Mouse (Mus musculus): ENCODE results near the gene Sept10. TPM values are rescaled to one million over a fixed set of nuclear protein-coding genes. Genes with fewer than 3 reads are reported as not detected.

Gene Sept10
- polyA plus RNA-seq, 1 experiment from 2014 or later = 35.1 TPM

GRCm38 (mm10) chr10:59171042-59171441 is 50.6 kb downstream of the Sept10 start:
- Histone ChIP-seq H3K4me3 (no peak overlapping the region), H3K9me3 (replicated peaks) (no peaks in the 10 kb centered on the region), H3K4me2 (no peak overlapping the region), H3K9ac (no peak overlapping the region), H3K27me3 (replicated peaks) (no peaks in the 10 kb centered on the region), H3K36me3 (peaks cover 14% of the 10 kb centered on the region), H3K27ac (ENCODE audit: poor library complexity, severe bottlenecking) (no peak overlapping the region), H3K4me1 (replicated peaks) (no peaks in the 10 kb centered on the region)
- no peak for ATAC-seq (ENCODE audit: insufficient number of reproducible peaks, low FRiP score)
- 69% methylated on average over 3 of the region's 3 CpGs for WGBS

GRCm38 (mm10) chr10:59166104-59166944 is 55.3 kb downstream of the Sept10 start:
- 67% methylated on average over 14 of the region's 14 CpGs for WGBS

DNA sequence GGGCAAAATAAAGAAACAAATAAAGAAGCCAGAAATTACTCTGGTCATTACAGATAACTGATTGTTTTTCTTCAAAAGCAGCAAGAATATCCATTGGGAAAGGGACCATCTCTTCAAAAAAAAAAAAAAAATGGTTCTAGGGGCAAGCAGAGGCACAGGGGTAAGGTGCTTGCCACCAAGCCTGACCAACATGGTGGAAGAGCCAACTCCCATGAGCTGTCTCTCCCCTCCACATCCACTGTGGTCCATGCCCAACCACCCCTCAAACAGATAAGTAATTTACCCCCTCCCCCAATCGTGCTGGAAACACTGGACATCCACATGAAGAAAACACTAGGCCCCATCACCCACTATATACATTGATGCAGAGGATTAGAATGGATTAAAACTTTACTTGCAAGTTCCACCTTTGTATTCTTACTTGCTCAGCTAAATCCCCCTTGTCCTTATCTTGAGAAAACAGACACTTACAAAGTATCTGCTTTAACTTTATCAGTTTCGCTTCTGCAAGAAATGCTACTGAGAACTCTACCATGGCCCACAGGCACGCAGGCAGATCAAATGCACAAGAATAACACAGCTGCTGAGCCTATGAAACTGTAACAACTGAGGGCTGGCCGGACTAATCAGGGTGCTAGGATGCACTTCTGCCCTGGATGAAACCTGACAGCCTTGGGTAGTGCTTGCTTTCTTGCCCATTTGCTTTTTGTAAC is 59.3 kb downstream of the Sept10 start:
- Histone ChIP-seq H3K4me1 (replicated peaks) (peaks cover 8% of the 10 kb centered on the region), H3K36me3 (peaks cover 3% of the 10 kb centered on the region), H3K4me2 (no peak overlapping the region), H3K9ac (no peak overlapping the region), H3K9me3 (replicated peaks) (no peaks in the 10 kb centered on the region), H3K4me3 (no peak overlapping the region), H3K27me3 (replicated peaks) (no peaks in the 10 kb centered on the region), H3K27ac (ENCODE audit: poor library complexity, severe bottlenecking) (no peak overlapping the region)
- 19% methylated on average over 4 of the region's 4 CpGs for WGBS
- ATAC-seq (ENCODE audit: insufficient number of reproducible peaks, low FRiP score) = peak; percentile 45; the same call in 1 of the 2 replicates

More at GRCm38 (mm10) chr10:59166104-59166944, 55.3 kb downstream of the Sept10 start:
- Histone ChIP-seq H3K4me2 (no peak overlapping the region), H3K9me3 (replicated peaks) (no peaks in the 10 kb centered on the region), H3K4me3 (no peak overlapping the region), H3K9ac (no peak overlapping the region), H3K4me1 (replicated peaks) (peaks cover 8% of the 10 kb centered on the region), H3K27ac (ENCODE audit: poor library complexity, severe bottlenecking) (no peak overlapping the region), H3K36me3 (peaks cover 10% of the 10 kb centered on the region), H3K27me3 (replicated peaks) (no peaks in the 10 kb centered on the region)
- peak; percentile 66; the same call in 1 of the 2 replicates for ATAC-seq (ENCODE audit: insufficient number of reproducible peaks, low FRiP score)

- no peak for ATAC-seq (ENCODE audit: insufficient number of reproducible peaks, low FRiP score)
- Histone ChIP-seq H3K27ac (ENCODE audit: poor library complexity, severe bottlenecking) (no peak overlapping the region), H3K4me2 (no peak overlapping the region), H3K36me3 (peaks cover 4% of the 10 kb centered on the region), H3K4me3 (no peak overlapping the region), H3K9me3 (replicated peaks) (no peaks in the 10 kb centered on the region), H3K27me3 (replicated peaks) (no peaks in the 10 kb centered on the region), H3K4me1 (replicated peaks) (peaks cover 8% of the 10 kb centered on the region), H3K9ac (no peak overlapping the region)
- WGBS = 65% methylated on average over 3 of the region's 3 CpGs
Measured at GRCm38 (mm10) chr10:59158627-59159026, 63.0 kb downstream of the Sept10 start.

GRCm38 (mm10) chr10:59152544-59153081 is 69.0 kb downstream of the Sept10 start:
- ATAC-seq (ENCODE audit: insufficient number of reproducible peaks, low FRiP score) = no peak
- H3K4me1 ChIP-seq (replicated peaks) = peaks cover 11% of the 10 kb centered on the region
- 12% methylated on average over 5 of the region's 5 CpGs for WGBS
- peaks cover 4% of the 10 kb centered on the region; the same call in 1 of the 2 replicates for H3K36me3 ChIP-seq
- H3K4me3 ChIP-seq = no peak overlapping the region
- peaks cover 4% of the 10 kb centered on the region for H3K27me3 ChIP-seq (replicated peaks)
- H3K9ac ChIP-seq = no peak overlapping the region; the same call in 1 of the 2 replicates
- H3K4me2 ChIP-seq = no peak overlapping the region
- H3K27ac ChIP-seq (ENCODE audit: poor library complexity, severe bottlenecking) = no peak overlapping the region
- H3K9me3 ChIP-seq (replicated peaks) = no peaks in the 10 kb centered on the region

GRCm38 (mm10) chr10:59150938-59151657 is 70.5 kb downstream of the Sept10 start:
- H3K36me3 ChIP-seq = no peaks in the 10 kb centered on the region
- H3K4me3 ChIP-seq = no peak overlapping the region
- H3K27ac ChIP-seq (ENCODE audit: poor library complexity, severe bottlenecking) = no peak overlapping the region
- no peak overlapping the region for H3K4me2 ChIP-seq
- H3K9me3 ChIP-seq (replicated peaks) = no peaks in the 10 kb centered on the region
- ATAC-seq (ENCODE audit: insufficient number of reproducible peaks, low FRiP score) = no peak
- peaks cover 11% of the 10 kb centered on the region for H3K4me1 ChIP-seq (replicated peaks)
- peaks cover 4% of the 10 kb centered on the region for H3K27me3 ChIP-seq (replicated peaks)
- 69% methylated on average over 10 of the region's 10 CpGs for WGBS
- H3K9ac ChIP-seq = no peak overlapping the region

- no peak overlapping the region; the same call in 1 of the 2 replicates for H3K9ac ChIP-seq
- H3K27ac ChIP-seq (ENCODE audit: poor library complexity, severe bottlenecking) = no peak overlapping the region
- H3K4me3 ChIP-seq = no peak overlapping the region
- ATAC-seq (ENCODE audit: insufficient number of reproducible peaks, low FRiP score) = peak; percentile 36; the same call in 1 of the 2 replicates
- peaks cover 4% of the 10 kb centered on the region for H3K27me3 ChIP-seq (replicated peaks)
- no peaks in the 10 kb centered on the region for H3K36me3 ChIP-seq
- H3K9me3 ChIP-seq (replicated peaks) = no peaks in the 10 kb centered on the region
- WGBS = 14% methylated on average over 8 of the region's 8 CpGs
- peak overlapping the region; percentile 51 for H3K4me2 ChIP-seq
- peaks cover 11% of the 10 kb centered on the region for H3K4me1 ChIP-seq (replicated peaks)
Measured at GRCm38 (mm10) chr10:59149956-59150383, 71.7 kb downstream of the Sept10 start.

GRCm38 (mm10) chr10:59133478-59134009 is 88.1 kb downstream of the Sept10 start:
- Histone ChIP-seq H3K36me3 (no peaks in the 10 kb centered on the region), H3K27ac (ENCODE audit: poor library complexity, severe bottlenecking) (peak overlapping the region; percentile 70), H3K4me1 (replicated peaks) (peaks cover 31% of the 10 kb centered on the region), H3K9ac (no peak overlapping the region), H3K9me3 (replicated peaks) (no peaks in the 10 kb centered on the region), H3K4me2 (no peak overlapping the region), H3K4me3 (no peak overlapping the region), H3K27me3 (replicated peaks) (no peaks in the 10 kb centered on the region)
- WGBS = 26% methylated on average over 8 of the region's 8 CpGs
- ATAC-seq (ENCODE audit: insufficient number of reproducible peaks, low FRiP score) = peak; percentile 47; the same call in 1 of the 2 replicates

DNA sequence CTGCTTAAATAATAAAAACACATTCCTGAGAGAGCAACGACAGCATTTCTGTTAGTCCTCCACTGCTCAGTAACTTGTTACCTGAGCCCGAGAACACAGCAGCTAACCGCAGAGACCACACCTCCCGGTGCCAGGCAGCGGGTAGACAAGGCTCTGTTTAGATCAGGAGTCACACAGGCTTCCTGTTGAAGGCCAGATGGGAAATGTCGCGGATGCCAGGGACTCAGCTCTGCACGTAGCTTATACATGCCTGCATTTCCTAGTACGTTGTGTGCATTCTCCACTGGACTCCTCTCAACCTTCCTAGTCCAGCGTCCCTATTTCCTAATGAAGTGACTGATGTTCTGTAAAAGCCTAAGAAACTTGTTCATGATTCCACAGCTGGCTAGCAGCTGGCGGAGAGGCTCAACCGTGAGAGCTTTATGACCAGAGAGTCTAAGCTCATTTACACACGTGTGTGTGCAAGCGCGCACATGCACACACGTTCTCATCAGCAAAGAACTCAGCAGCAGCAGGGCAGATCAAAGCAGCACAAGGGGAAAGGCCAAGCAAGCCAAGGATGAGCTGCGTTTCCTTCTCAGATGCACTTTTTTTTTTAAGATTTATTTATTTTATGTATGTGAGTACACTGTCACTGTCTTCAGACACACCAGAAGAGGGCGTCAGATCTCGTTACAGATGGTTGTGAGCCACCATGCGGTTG is 89.6 kb downstream of the Sept10 start:
- H3K36me3 ChIP-seq = no peaks in the 10 kb centered on the region
- H3K9ac ChIP-seq = no peak overlapping the region
- H3K4me2 ChIP-seq = no peak overlapping the region
- H3K4me1 ChIP-seq (replicated peaks) = peaks cover 35% of the 10 kb centered on the region
- 62% methylated on average over 20 of the region's 20 CpGs for WGBS
- no peak for ATAC-seq (ENCODE audit: insufficient number of reproducible peaks, low FRiP score)
- H3K27ac ChIP-seq (ENCODE audit: poor library complexity, severe bottlenecking) = no peak overlapping the region
- no peaks in the 10 kb centered on the region for H3K9me3 ChIP-seq (replicated peaks)
- no peak overlapping the region for H3K4me3 ChIP-seq
- H3K27me3 ChIP-seq (replicated peaks) = no peaks in the 10 kb centered on the region

DNA sequence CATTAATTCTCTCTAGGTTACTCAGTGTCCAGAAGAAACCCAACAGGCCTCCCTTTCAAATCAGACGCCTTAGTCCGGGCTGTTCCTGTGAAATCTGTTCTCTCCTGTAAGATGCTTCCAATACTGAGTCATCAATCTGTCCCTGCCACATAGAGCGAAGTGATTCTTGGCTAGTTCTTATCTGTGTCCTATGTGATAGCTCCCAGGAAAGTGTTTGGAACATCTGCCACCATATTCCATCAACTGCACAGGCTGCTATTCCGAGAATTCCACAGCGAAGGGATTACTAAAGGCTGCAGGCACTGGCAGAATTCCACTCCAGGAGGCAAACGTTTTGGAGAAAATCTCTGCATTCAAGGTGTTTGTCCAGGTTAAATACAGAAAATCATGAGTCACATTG is 94.0 kb downstream of the Sept10 start:
- WGBS = 30% methylated on average over 6 of the region's 6 CpGs
- no peak overlapping the region for H3K4me2 ChIP-seq
- no peaks in the 10 kb centered on the region for H3K9me3 ChIP-seq (replicated peaks)
- ATAC-seq (ENCODE audit: insufficient number of reproducible peaks, low FRiP score) = no peak
- no peak overlapping the region for H3K27ac ChIP-seq (ENCODE audit: poor library complexity, severe bottlenecking)
- H3K36me3 ChIP-seq = no peaks in the 10 kb centered on the region
- no peaks in the 10 kb centered on the region for H3K27me3 ChIP-seq (replicated peaks)
- no peak overlapping the region for H3K9ac ChIP-seq
- peaks cover 23% of the 10 kb centered on the region for H3K4me1 ChIP-seq (replicated peaks)
- no peak overlapping the region for H3K4me3 ChIP-seq
